Mouse (Mus musculus): ENCODE results near the gene Sergef. TPM values are rescaled to one million over a fixed set of nuclear protein-coding genes. Genes with fewer than 3 reads are reported as not detected.

Sergef gene
- polyA plus RNA-seq, 1 experiment, result 8.6 TPM

DNA sequence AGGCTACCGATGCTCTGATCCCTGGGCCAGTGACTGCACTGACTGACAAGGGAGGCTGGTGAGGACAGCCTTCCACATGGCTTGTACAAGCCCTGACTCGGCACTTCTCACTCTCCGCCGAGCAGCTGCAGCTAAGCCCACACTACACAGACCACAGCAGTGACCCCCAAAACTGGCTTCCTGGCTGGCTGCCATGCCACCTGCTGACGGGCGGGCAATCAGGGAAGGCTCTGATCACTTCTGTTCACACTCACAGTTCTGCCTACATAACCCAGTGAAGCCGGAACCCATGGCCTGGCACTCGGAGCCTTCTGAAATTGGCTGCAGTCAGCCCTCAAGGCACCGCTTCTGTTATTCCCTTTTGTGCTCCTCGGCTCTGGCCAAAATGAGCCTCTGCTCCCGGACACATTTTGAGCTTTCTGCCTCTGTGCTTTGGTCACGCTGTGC lies 95.4 kb downstream of the Sergef start:
- no peaks in the 10 kb centered on the region for H3K79me3 ChIP-seq (ENCODE audit: low read depth)
- no peaks in the 10 kb centered on the region for H3K27me3 ChIP-seq (ENCODE audit: control insufficient read depth, insufficient read depth, insufficient read length)
- TF ChIP-seq CTCF (IDR thresholded peaks at IDR 0.05; ENCODE audit: control insufficient read depth, insufficient read depth, insufficient read length) (no peak), USF1 (IDR thresholded peaks at IDR 0.05; ENCODE audit: low read depth) (no peak), FOSL1 (IDR thresholded peaks at IDR 0.05; ENCODE audit: insufficient read depth, low read length, poor library complexity, severe bottlenecking) (no peak), MYOG (IDR thresholded peaks at IDR 0.05; ENCODE audit: control insufficient read depth, extremely low read depth, insufficient read length) (no peak), MAX (IDR thresholded peaks at IDR 0.05) (no peak)
- no peaks in the 10 kb centered on the region for H3K79me2 ChIP-seq (ENCODE audit: control insufficient read depth, insufficient read depth)
- H3K4me3 ChIP-seq (ENCODE audit: insufficient read depth, poor library complexity, severe bottlenecking), result no peak overlapping the region
- no peaks in the 10 kb centered on the region for H3K36me3 ChIP-seq (ENCODE audit: control insufficient read depth, insufficient read depth)
- H3ac ChIP-seq (ENCODE audit: control insufficient read depth, insufficient read length, low read depth), result no peak overlapping the region

DNA sequence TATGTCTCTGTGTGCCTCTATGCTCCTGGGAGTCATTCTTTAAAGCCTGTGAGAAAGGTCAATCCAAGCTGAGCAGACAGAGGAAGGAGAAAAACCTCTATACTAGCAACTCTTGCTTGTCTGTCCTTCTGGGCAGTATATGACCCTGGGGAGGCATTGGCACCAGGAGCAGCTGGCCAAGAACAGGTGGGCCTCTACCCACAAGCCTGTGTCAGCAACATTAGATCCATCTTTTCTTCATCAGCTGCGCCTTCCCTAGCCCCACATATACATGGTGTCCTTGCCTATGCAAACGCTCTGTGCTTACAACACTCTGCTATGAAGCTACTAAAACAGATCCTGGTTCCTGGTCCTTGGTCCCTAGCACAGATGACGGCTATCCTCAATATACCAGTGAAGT lies 97.5 kb downstream of the Sergef start:
- H3K36me3 ChIP-seq (ENCODE audit: control insufficient read depth, insufficient read depth), result no peaks in the 10 kb centered on the region
- TF ChIP-seq FOSL1 (IDR thresholded peaks at IDR 0.05; ENCODE audit: insufficient read depth, low read length, poor library complexity, severe bottlenecking), result no peak
- no peak overlapping the region for H3K4me3 ChIP-seq (ENCODE audit: insufficient read depth, poor library complexity, severe bottlenecking)
- no peaks in the 10 kb centered on the region for H3K79me3 ChIP-seq (ENCODE audit: low read depth)
- H3ac ChIP-seq (ENCODE audit: control insufficient read depth, insufficient read length, low read depth), result no peak overlapping the region
- no peaks in the 10 kb centered on the region for H3K27me3 ChIP-seq (ENCODE audit: control insufficient read depth, insufficient read depth, insufficient read length)
- H3K79me2 ChIP-seq (ENCODE audit: control insufficient read depth, insufficient read depth), result no peaks in the 10 kb centered on the region

GRCm38 (mm10) chr7:46540616-46541015 lies 99.0 kb downstream of the Sergef start:
- Histone ChIP-seq H3K27me3 (ENCODE audit: control insufficient read depth, insufficient read depth, insufficient read length) (no peaks in the 10 kb centered on the region), H3K4me3 (ENCODE audit: insufficient read depth, poor library complexity, severe bottlenecking) (no peak overlapping the region), H3K36me3 (ENCODE audit: control insufficient read depth, insufficient read depth) (no peaks in the 10 kb centered on the region), H3ac (ENCODE audit: control insufficient read depth, insufficient read length, low read depth) (no peak overlapping the region), H3K79me2 (ENCODE audit: control insufficient read depth, insufficient read depth) (no peaks in the 10 kb centered on the region), H3K79me3 (ENCODE audit: low read depth) (no peaks in the 10 kb centered on the region)
- TF ChIP-seq MYOG (IDR thresholded peaks at IDR 0.05; ENCODE audit: control insufficient read depth, extremely low read depth, insufficient read length) (no peak), CTCF (IDR thresholded peaks at IDR 0.05; ENCODE audit: control insufficient read depth, insufficient read depth, insufficient read length) (no peak)

DNA sequence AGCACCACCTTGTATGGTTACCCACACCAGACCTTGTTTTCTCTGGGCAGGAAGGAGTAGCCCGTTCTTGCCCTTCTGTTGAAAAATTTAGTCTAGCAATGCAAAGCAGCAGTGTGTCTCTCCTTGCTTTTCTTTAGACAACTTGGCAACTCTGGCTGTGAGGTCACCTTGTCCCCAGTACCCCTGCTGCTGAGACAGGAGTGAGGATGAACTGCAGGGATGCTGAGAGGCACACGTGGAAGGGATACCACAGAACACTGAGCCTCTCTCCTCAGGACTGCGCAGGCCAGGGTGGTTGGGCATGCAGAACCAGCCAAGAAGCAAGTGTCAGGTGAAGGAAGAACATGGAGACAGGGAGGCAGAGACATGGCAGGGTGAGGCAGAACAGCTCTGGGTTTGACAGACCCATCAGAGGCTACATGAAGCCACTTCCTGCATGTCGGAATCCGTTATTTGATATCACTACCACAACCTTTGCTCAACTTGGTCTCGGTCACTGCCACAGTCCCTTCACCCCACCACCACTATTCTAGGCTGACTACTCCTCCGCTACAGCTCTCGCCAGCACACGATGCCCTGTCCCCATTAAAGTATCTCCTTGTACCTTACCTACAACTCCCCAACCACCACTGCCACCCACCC lies 103.0 kb downstream of the Sergef start:
- Histone ChIP-seq H3ac (ENCODE audit: control insufficient read depth, insufficient read length, low read depth) (no peak overlapping the region), H3K79me2 (ENCODE audit: control insufficient read depth, insufficient read depth) (no peaks in the 10 kb centered on the region), H3K79me3 (ENCODE audit: low read depth) (no peaks in the 10 kb centered on the region), H3K36me3 (ENCODE audit: control insufficient read depth, insufficient read depth) (no peaks in the 10 kb centered on the region), H3K4me3 (ENCODE audit: insufficient read depth, poor library complexity, severe bottlenecking) (no peak overlapping the region), H3K27me3 (ENCODE audit: control insufficient read depth, insufficient read depth, insufficient read length) (no peaks in the 10 kb centered on the region)
- TF ChIP-seq CTCF (IDR thresholded peaks at IDR 0.05; ENCODE audit: control insufficient read depth, insufficient read depth, insufficient read length) (no peak), MYOD1 (IDR thresholded peaks at IDR 0.05; ENCODE audit: control insufficient read depth, insufficient read length, low read depth) (no peak), USF1 (IDR thresholded peaks at IDR 0.05; ENCODE audit: low read depth) (no peak), MAX (IDR thresholded peaks at IDR 0.05) (no peak), MYOG (IDR thresholded peaks at IDR 0.05; ENCODE audit: control insufficient read depth, extremely low read depth, insufficient read length) (no peak), FOSL1 (IDR thresholded peaks at IDR 0.05; ENCODE audit: insufficient read depth, low read length, poor library complexity, severe bottlenecking) (no peak), CEBPB (IDR thresholded peaks at IDR 0.05; ENCODE audit: low read depth) (no peak)

DNA sequence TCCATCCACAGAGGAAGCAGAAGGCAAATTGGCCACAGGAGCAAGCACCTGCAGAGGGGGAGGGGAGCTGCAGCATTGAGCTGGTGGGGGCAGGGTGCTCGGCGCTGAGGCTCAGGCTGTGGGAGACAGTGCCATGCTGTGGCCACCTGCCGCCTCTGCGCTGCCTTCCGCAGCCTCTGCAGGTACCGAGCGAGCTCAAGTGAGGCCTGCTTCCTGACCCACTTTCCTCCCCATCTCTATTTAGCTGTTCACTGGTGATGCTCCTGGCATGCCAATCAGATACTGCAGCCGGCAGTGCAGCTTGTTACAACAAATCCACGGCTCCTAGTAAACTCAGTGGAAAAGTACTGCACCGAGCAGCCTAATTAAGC lies 104.2 kb downstream of the Sergef start:
- no peak overlapping the region for H3K4me3 ChIP-seq (ENCODE audit: insufficient read depth, poor library complexity, severe bottlenecking)
- H3ac ChIP-seq (ENCODE audit: control insufficient read depth, insufficient read length, low read depth), result no peak overlapping the region
- H3K79me2 ChIP-seq (ENCODE audit: control insufficient read depth, insufficient read depth), result no peaks in the 10 kb centered on the region
- peak; percentile 36 for TF ChIP-seq CTCF (IDR thresholded peaks at IDR 0.05; ENCODE audit: control insufficient read depth, insufficient read depth, insufficient read length)
- TF ChIP-seq MYOG (IDR thresholded peaks at IDR 0.05; ENCODE audit: control insufficient read depth, extremely low read depth, insufficient read length), result no peak
- no peak for TF ChIP-seq MAX (IDR thresholded peaks at IDR 0.05)
- no peak for TF ChIP-seq CEBPB (IDR thresholded peaks at IDR 0.05; ENCODE audit: low read depth)
- no peak for TF ChIP-seq MYOD1 (IDR thresholded peaks at IDR 0.05; ENCODE audit: control insufficient read depth, insufficient read length, low read depth)
- no peak for TF ChIP-seq USF1 (IDR thresholded peaks at IDR 0.05; ENCODE audit: low read depth)
- no peaks in the 10 kb centered on the region for H3K27me3 ChIP-seq (ENCODE audit: control insufficient read depth, insufficient read depth, insufficient read length)
- no peaks in the 10 kb centered on the region for H3K36me3 ChIP-seq (ENCODE audit: control insufficient read depth, insufficient read depth)
- no peaks in the 10 kb centered on the region for H3K79me3 ChIP-seq (ENCODE audit: low read depth)

DNA sequence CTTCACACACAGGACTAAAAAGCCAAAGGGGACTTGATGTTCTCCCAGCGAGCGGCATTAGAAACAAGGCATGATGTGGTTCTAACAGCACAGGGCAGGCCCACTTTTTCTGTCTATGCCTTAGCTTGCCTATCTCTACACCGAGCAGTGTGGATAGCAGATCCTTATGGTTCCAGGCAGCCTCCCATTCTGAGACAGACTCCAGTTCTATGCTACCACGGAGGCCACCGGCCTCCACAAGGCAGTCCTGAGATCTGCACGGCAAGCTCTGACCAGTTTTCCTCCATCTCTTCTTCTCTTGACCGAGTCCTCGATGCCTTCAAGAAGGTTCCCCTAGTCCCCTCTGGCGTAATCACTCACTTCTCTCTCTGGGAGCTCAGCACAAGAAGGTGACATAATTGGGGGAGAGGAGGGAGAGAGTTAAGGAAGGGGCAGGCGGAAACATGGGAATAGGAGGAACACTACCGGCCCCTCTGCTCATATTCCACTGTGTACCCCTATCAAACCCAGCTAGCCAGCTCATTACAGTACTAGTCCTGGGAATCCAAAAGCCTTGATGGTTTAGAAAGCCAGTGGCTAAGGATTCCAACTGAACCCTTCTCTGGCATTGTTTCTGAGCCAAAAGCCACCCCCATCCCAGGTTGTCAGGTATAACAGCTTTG lies 104.7 kb downstream of the Sergef start:
- TF ChIP-seq FOSL1 (IDR thresholded peaks at IDR 0.05; ENCODE audit: insufficient read depth, low read length, poor library complexity, severe bottlenecking) (no peak), USF1 (IDR thresholded peaks at IDR 0.05; ENCODE audit: low read depth) (no peak), MAX (IDR thresholded peaks at IDR 0.05) (no peak), MYOD1 (IDR thresholded peaks at IDR 0.05; ENCODE audit: control insufficient read depth, insufficient read length, low read depth) (no peak), MYOG (IDR thresholded peaks at IDR 0.05; ENCODE audit: control insufficient read depth, extremely low read depth, insufficient read length) (no peak), CEBPB (IDR thresholded peaks at IDR 0.05; ENCODE audit: low read depth) (no peak), CTCF (IDR thresholded peaks at IDR 0.05; ENCODE audit: control insufficient read depth, insufficient read depth, insufficient read length) (no peak)
- H3K4me3 ChIP-seq (ENCODE audit: insufficient read depth, poor library complexity, severe bottlenecking), result no peak overlapping the region
- H3K27me3 ChIP-seq (ENCODE audit: control insufficient read depth, insufficient read depth, insufficient read length), result no peaks in the 10 kb centered on the region
- no peaks in the 10 kb centered on the region for H3K36me3 ChIP-seq (ENCODE audit: control insufficient read depth, insufficient read depth)
- H3ac ChIP-seq (ENCODE audit: control insufficient read depth, insufficient read length, low read depth), result no peak overlapping the region
- H3K79me2 ChIP-seq (ENCODE audit: control insufficient read depth, insufficient read depth), result no peaks in the 10 kb centered on the region
- no peaks in the 10 kb centered on the region for H3K79me3 ChIP-seq (ENCODE audit: low read depth)

Data from C2C12 (cell line).